Mouse (Mus musculus) heart, adult 2 months (tissue): Measurements from ENCODE around the gene Hcn2.

Source experiments
- CTCF ChIP-seq: fragments of 200-600 bp; IDR thresholded peaks from 2 replicates; pipeline ENCODE4 v1.8.1; 2022; ENCODE audit warnings: antibody characterized with exemption, mild to moderate bottlenecking, moderate library complexity
- EP300 ChIP-seq: fragments of 200-500 bp; IDR thresholded peaks from 2 replicates; pipeline ENCODE4 v1.6.1; 2011; ENCODE audit warnings: low read depth, low read length, control low read depth; ENCODE audit not compliant: insufficient read depth
- POLR2A ChIP-seq: fragments of 200-500 bp; IDR thresholded peaks from 2 replicates; pipeline ENCODE4 v1.6.1; 2011; ENCODE audit warnings: mild to moderate bottlenecking, low read depth, low read length, control low read depth; ENCODE audit not compliant: insufficient read depth

- TF ChIP-seq CTCF, result no peak
- TF ChIP-seq EP300, result no peak
- no peak for TF ChIP-seq POLR2A
These were observed 46.8 kb upstream of the Hcn2 start for GRCm38 (mm10) chr10:79669576-79670057.
